Mouse (Mus musculus): Measurements from ENCODE around the gene 4933434E20Rik. TPM values are rescaled to one million over a fixed set of nuclear protein-coding genes. Genes with fewer than 3 reads are reported as not detected.

Gene 4933434E20Rik
- polyA plus RNA-seq, 1 experiment from 2014 or later: 144 TPM

- no peaks in the 10 kb centered on the region for H3K9me3 ChIP-seq (ENCODE audit: control insufficient read depth, low read length)
- peaks cover 54% of the 10 kb centered on the region for H3K36me3 ChIP-seq (ENCODE audit: control insufficient read depth, insufficient read depth, low read length)
- no peak overlapping the region for H3K27ac ChIP-seq (replicated peaks; ENCODE audit: low read depth, low read length)
- H3K4me2 ChIP-seq (ENCODE audit: low read depth, low read length): no peak overlapping the region
- no peak overlapping the region for H3K9ac ChIP-seq (ENCODE audit: low read depth, low read length)
- peaks cover 37% of the 10 kb centered on the region for H3K4me1 ChIP-seq (ENCODE audit: control insufficient read depth, insufficient read depth, low read length)
- DNase-seq (ENCODE audit: low spot score) (no peak), ATAC-seq (ENCODE audit: low read depth) (no peak)
- WGBS: 89% methylated on average over 5 of the region's 5 CpGs
- no peaks in the 10 kb centered on the region for H3K27me3 ChIP-seq (replicated peaks; ENCODE audit: control insufficient read depth, insufficient read depth, low read length)
- no peak overlapping the region for H3K4me3 ChIP-seq (ENCODE audit: low read depth, low read length)
Observed at GRCm38 (mm10) chr3:90086068-90086467, 34.6 kb downstream of the 4933434E20Rik start.

- 86% methylated on average over 2 of the region's 2 CpGs for WGBS
- H3K27me3 ChIP-seq (replicated peaks; ENCODE audit: control insufficient read depth, insufficient read depth, low read length): no peaks in the 10 kb centered on the region
- H3K4me3 ChIP-seq (ENCODE audit: low read depth, low read length): no peak overlapping the region
- H3K27ac ChIP-seq (replicated peaks; ENCODE audit: low read depth, low read length): no peak overlapping the region
- H3K9ac ChIP-seq (ENCODE audit: low read depth, low read length): no peak overlapping the region
- no peaks in the 10 kb centered on the region for H3K9me3 ChIP-seq (ENCODE audit: control insufficient read depth, low read length)
- peaks cover 80% of the 10 kb centered on the region for H3K36me3 ChIP-seq (ENCODE audit: control insufficient read depth, insufficient read depth, low read length)
- peaks cover 16% of the 10 kb centered on the region; the same call in 1 of the 2 replicates for H3K4me1 ChIP-seq (ENCODE audit: control insufficient read depth, insufficient read depth, low read length)
- DNase-seq (ENCODE audit: low spot score): no peak
- no peak for ATAC-seq (ENCODE audit: low read depth)
- H3K4me2 ChIP-seq (ENCODE audit: low read depth, low read length): no peak overlapping the region
Observed at GRCm38 (mm10) chr3:90088617-90089016, 37.2 kb downstream of the 4933434E20Rik start.

DNA sequence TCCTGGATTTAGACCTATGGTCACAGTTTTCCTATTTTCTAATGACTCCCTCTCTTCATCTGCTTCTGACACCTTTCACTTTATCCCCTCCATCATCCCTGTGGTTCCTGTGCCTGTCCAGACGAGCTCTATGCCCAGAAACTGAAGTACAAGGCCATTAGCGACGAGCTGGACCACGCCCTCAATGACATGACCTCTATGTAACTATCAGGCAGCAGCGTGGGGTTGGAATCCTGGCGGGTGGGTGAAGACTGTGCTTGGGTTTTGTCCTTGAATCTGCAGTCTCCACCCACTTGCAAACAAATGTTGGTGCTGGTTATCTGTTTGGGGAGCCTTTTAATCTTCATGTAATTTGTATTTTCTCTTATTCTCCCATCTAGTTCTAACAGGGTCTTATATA is 39.5 kb downstream of the 4933434E20Rik start:
- no peaks in the 10 kb centered on the region for H3K4me1 ChIP-seq (ENCODE audit: control insufficient read depth, insufficient read depth, low read length)
- WGBS: 85% methylated on average over 6 of the region's 6 CpGs
- DNase-seq (ENCODE audit: low spot score) (no peak), ATAC-seq (ENCODE audit: low read depth) (no peak)
- H3K4me2 ChIP-seq (ENCODE audit: low read depth, low read length): no peak overlapping the region
- H3K27ac ChIP-seq (replicated peaks; ENCODE audit: low read depth, low read length): no peak overlapping the region
- no peaks in the 10 kb centered on the region for H3K9me3 ChIP-seq (ENCODE audit: control insufficient read depth, low read length)
- no peaks in the 10 kb centered on the region for H3K27me3 ChIP-seq (replicated peaks; ENCODE audit: control insufficient read depth, insufficient read depth, low read length)
- peaks cover 100% of the 10 kb centered on the region for H3K36me3 ChIP-seq (ENCODE audit: control insufficient read depth, insufficient read depth, low read length)
- H3K4me3 ChIP-seq (ENCODE audit: low read depth, low read length): no peak overlapping the region
- H3K9ac ChIP-seq (ENCODE audit: low read depth, low read length): no peak overlapping the region

DNA sequence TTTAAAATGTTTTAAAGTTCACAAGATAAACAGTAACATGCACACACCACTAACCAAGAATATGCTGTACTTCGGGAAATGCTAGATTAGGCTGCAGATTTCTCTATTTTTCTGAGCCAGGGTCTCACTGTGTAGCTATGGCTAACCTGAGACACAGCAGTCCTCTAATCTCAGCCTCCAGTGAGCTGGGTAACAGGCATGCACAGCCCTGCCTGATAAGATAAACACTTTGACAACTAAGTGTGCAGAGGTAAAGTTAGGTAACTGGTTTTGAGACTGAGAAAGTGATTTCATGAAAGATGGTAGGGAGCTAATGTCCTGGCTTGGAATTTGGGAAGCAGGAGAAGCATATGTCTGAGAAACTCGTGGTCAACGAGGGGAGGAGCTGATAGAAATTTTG is 43.0 kb downstream of the 4933434E20Rik start:
- no peaks in the 10 kb centered on the region for H3K9me3 ChIP-seq (ENCODE audit: control insufficient read depth, low read length)
- no peak overlapping the region for H3K9ac ChIP-seq (ENCODE audit: low read depth, low read length)
- no peak overlapping the region for H3K4me3 ChIP-seq (ENCODE audit: low read depth, low read length)
- peaks cover 93% of the 10 kb centered on the region for H3K36me3 ChIP-seq (ENCODE audit: control insufficient read depth, insufficient read depth, low read length)
- DNase-seq (ENCODE audit: low spot score) (no peak), ATAC-seq (ENCODE audit: low read depth) (no peak)
- H3K4me2 ChIP-seq (ENCODE audit: low read depth, low read length): no peak overlapping the region
- no peaks in the 10 kb centered on the region for H3K4me1 ChIP-seq (ENCODE audit: control insufficient read depth, insufficient read depth, low read length)
- no peak overlapping the region for H3K27ac ChIP-seq (replicated peaks; ENCODE audit: low read depth, low read length)
- WGBS: 93% methylated on average over 3 of the region's 3 CpGs
- no peaks in the 10 kb centered on the region for H3K27me3 ChIP-seq (replicated peaks; ENCODE audit: control insufficient read depth, insufficient read depth, low read length)

- DNase-seq (ENCODE audit: low spot score) (no peak), ATAC-seq (ENCODE audit: low read depth) (no peak)
- Histone ChIP-seq H3K27ac (replicated peaks; ENCODE audit: low read depth, low read length) (no peak overlapping the region), H3K4me1 (ENCODE audit: control insufficient read depth, insufficient read depth, low read length) (no peaks in the 10 kb centered on the region), H3K27me3 (replicated peaks; ENCODE audit: control insufficient read depth, insufficient read depth, low read length) (no peaks in the 10 kb centered on the region), H3K9ac (ENCODE audit: low read depth, low read length) (no peak overlapping the region), H3K9me3 (ENCODE audit: control insufficient read depth, low read length) (no peaks in the 10 kb centered on the region), H3K36me3 (ENCODE audit: control insufficient read depth, insufficient read depth, low read length) (peaks cover 71% of the 10 kb centered on the region), H3K4me3 (ENCODE audit: low read depth, low read length) (no peak overlapping the region), H3K4me2 (ENCODE audit: low read depth, low read length) (no peak overlapping the region)
- 82% methylated on average over 5 of the region's 5 CpGs for WGBS
Observed at GRCm38 (mm10) chr3:90097928-90098327, 46.5 kb downstream of the 4933434E20Rik start.

DNA sequence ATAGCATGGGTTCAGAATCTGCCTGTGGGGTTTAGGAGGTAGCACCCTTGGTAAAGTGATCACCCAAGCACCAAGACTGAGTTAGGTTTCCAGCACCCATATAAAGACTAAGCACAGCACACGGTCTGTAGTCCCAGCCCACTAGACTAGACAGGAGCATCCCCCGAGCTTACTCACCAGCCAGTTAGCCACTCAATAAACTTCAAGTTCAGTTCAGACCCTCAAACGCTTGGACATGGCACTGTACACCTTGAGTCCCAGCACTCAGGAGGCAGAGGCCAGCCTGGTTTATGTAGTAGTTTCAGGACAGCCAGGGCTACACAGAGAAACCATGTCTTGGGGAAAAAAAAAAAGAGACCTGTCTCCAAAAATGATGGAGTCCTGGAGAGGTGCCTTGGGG is 49.6 kb downstream of the 4933434E20Rik start:
- H3K4me1 ChIP-seq (ENCODE audit: control insufficient read depth, insufficient read depth, low read length): no peaks in the 10 kb centered on the region
- no peak overlapping the region for H3K27ac ChIP-seq (replicated peaks; ENCODE audit: low read depth, low read length)
- no peak overlapping the region for H3K9ac ChIP-seq (ENCODE audit: low read depth, low read length)
- H3K9me3 ChIP-seq (ENCODE audit: control insufficient read depth, low read length): no peaks in the 10 kb centered on the region
- DNase-seq (ENCODE audit: low spot score) (no peak), ATAC-seq (ENCODE audit: low read depth) (no peak)
- no peak overlapping the region for H3K4me2 ChIP-seq (ENCODE audit: low read depth, low read length)
- WGBS: 93% methylated on average over 3 of the region's 3 CpGs
- no peak overlapping the region for H3K4me3 ChIP-seq (ENCODE audit: low read depth, low read length)
- peaks cover 41% of the 10 kb centered on the region for H3K36me3 ChIP-seq (ENCODE audit: control insufficient read depth, insufficient read depth, low read length)
- no peaks in the 10 kb centered on the region for H3K27me3 ChIP-seq (replicated peaks; ENCODE audit: control insufficient read depth, insufficient read depth, low read length)

GRCm38 (mm10) chr3:90101673-90102072 is 50.2 kb downstream of the 4933434E20Rik start:
- Histone ChIP-seq H3K4me3 (ENCODE audit: low read depth, low read length) (no peak overlapping the region), H3K9ac (ENCODE audit: low read depth, low read length) (no peak overlapping the region), H3K27me3 (replicated peaks; ENCODE audit: control insufficient read depth, insufficient read depth, low read length) (no peaks in the 10 kb centered on the region), H3K4me2 (ENCODE audit: low read depth, low read length) (no peak overlapping the region), H3K4me1 (ENCODE audit: control insufficient read depth, insufficient read depth, low read length) (no peaks in the 10 kb centered on the region), H3K9me3 (ENCODE audit: control insufficient read depth, low read length) (no peaks in the 10 kb centered on the region), H3K27ac (replicated peaks; ENCODE audit: low read depth, low read length) (no peak overlapping the region), H3K36me3 (ENCODE audit: control insufficient read depth, insufficient read depth, low read length) (peaks cover 39% of the 10 kb centered on the region)
- DNase-seq (ENCODE audit: low spot score): no peak
- WGBS: 97% methylated on average over 2 of the region's 2 CpGs
- no peak for ATAC-seq (ENCODE audit: low read depth)

DNA sequence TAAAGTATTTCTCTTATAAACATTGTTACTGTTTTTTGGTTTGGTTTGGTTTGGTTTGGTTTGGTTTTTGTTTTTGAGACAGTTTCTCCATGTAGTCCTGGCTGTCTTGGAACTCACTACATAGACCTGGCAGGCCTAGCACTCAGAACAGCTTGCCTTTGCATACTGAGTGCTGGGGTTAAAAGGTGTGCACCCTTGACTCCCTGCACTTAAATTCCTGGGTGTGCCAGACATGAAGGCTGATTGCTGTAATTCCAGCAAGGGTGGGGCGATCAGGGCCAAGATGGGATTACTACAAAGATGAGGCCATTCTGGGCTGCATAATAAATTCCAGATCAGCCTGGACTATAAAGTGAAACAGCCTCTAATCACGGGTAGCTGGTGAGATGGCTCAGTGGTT is 50.8 kb downstream of the 4933434E20Rik start:
- H3K36me3 ChIP-seq (ENCODE audit: control insufficient read depth, insufficient read depth, low read length): peaks cover 34% of the 10 kb centered on the region
- H3K4me3 ChIP-seq (ENCODE audit: low read depth, low read length): no peak overlapping the region
- ATAC-seq (ENCODE audit: low read depth) (no peak), DNase-seq (ENCODE audit: low spot score) (no peak)
- 70% methylated on average over 2 of the region's 2 CpGs for WGBS
- no peaks in the 10 kb centered on the region for H3K4me1 ChIP-seq (ENCODE audit: control insufficient read depth, insufficient read depth, low read length)
- H3K4me2 ChIP-seq (ENCODE audit: low read depth, low read length): no peak overlapping the region
- H3K27me3 ChIP-seq (replicated peaks; ENCODE audit: control insufficient read depth, insufficient read depth, low read length): no peaks in the 10 kb centered on the region
- H3K9me3 ChIP-seq (ENCODE audit: control insufficient read depth, low read length): no peaks in the 10 kb centered on the region
- no peak overlapping the region for H3K9ac ChIP-seq (ENCODE audit: low read depth, low read length)
- no peak overlapping the region for H3K27ac ChIP-seq (replicated peaks; ENCODE audit: low read depth, low read length)

DNA sequence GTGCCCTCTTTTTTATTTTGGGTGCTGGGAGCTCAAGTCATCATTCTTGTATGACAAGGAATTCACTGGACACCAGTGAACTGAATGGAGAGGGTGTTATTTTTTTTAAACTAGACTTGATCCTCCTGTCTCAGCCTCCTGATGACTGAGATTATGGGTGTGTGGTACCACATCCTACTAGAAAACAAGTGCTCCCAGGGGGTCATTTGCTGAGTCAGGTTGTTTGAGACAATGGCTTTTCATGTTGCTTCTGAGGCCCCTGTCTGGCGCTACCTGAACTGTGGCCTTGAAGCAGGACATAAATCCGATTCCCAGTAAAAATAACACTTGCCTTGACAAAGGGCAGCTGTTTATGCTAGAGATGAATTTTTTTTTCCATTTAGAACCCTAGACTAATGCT is 51.7 kb downstream of the 4933434E20Rik start:
- no peaks in the 10 kb centered on the region for H3K9me3 ChIP-seq (ENCODE audit: control insufficient read depth, low read length)
- no peak overlapping the region for H3K9ac ChIP-seq (ENCODE audit: low read depth, low read length)
- H3K4me2 ChIP-seq (ENCODE audit: low read depth, low read length): no peak overlapping the region
- WGBS: 84% methylated on average over 2 of the region's 2 CpGs
- peaks cover 26% of the 10 kb centered on the region for H3K36me3 ChIP-seq (ENCODE audit: control insufficient read depth, insufficient read depth, low read length)
- no peaks in the 10 kb centered on the region for H3K27me3 ChIP-seq (replicated peaks; ENCODE audit: control insufficient read depth, insufficient read depth, low read length)
- DNase-seq (ENCODE audit: low spot score) (no peak), ATAC-seq (ENCODE audit: low read depth) (no peak)
- no peaks in the 10 kb centered on the region for H3K4me1 ChIP-seq (ENCODE audit: control insufficient read depth, insufficient read depth, low read length)
- no peak overlapping the region for H3K27ac ChIP-seq (replicated peaks; ENCODE audit: low read depth, low read length)
- H3K4me3 ChIP-seq (ENCODE audit: low read depth, low read length): no peak overlapping the region
